Mouse (Mus musculus) C3H10T1/2 (cell line): ENCODE measurements around the gene Mtr. TPM values are rescaled to one million over a fixed set of nuclear protein-coding genes. Genes with fewer than 3 reads are reported as not detected.

Source experiments
- polyA plus RNA-seq, 2 experiments: library from polyadenylated mRNA; unstranded; fragments of >200 nt; fragmentation: generic; extraction: Trizol; gene quantifications; one replicate each; pipeline ENCODE4 v1.2.1; 2012; ENCODE audit warnings: missing spikeins in 2 of 2

Mtr gene
- 1 to 10 TPM; 1.8 to 5.2 TPM for polyA plus RNA-seq

DNA sequence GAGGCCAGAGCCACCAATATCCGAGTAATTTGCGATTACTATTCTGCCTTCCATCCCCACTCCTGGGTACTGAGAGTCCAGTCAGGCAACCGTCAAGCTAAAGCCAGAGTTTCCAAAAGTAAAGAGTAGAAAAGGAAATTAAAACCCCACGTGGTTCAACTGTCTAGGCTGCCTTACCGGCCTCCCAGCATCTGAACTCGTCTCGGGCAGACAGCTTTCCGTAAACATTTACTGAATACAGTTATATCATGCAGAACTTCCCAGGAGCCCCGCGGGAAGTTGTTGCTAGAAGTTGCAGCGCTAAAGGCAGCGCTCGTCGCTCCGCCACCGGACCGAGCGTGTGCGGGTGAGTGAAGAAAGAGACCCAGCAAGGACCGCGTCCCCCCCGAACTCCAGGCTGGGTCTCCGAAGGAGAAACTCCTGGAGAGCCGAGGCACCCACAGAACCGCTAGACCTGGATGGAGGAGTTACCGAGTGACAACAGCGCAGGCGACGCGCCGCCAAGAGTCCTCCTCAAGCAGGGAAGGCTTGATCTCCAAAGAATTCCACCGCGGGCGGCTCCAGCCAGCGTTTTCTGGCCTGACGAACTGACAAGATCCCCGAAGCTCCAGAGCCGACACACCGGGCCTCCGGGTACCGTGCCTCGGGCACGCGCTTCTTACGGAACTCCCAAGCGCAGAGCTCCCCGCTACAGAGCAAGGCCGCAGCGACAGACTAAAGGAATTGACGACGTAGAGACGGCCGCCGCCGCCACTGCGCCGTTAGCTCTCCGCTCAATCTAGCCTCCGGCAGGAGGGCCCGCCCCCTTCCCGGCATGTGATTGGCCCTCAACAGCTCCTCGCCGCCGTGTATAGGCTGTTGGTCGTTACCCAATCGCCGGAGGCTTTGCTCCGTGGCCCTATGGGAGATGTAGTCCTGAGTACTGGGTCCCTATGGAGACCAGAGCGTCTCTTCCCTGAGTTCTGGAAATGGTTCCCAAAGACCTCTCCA is at the start of gene Mtr:
TSS of gene Mtr (minus strand) at position 723 of the 990 bp plus-strand sequence.

Other genes with a start within 250 kb of the Mtr start
- under 1 TPM; under 0.01 TPM for gene Ryr2, start 151.2 kb downstream of the Mtr start, polyA plus RNA-seq
- gene Actn2, start 82.6 kb upstream of the Mtr start, polyA plus RNA-seq, result not detected
- 1 to 10 TPM; 6.0 to 6.6 TPM for gene Heatr1, start 136.9 kb upstream of the Mtr start, polyA plus RNA-seq
- 10 to 100 TPM in 1 of 2 experiments, 1 to 10 TPM in 1; 2.1 to 25.4 TPM for gene Lgals8, start 206.8 kb upstream of the Mtr start, polyA plus RNA-seq